Mouse (Mus musculus): ENCODE measurements at regions not wholly inside any gene's neighbourhood (a gene's known extent, or its start where the extent isn't known, plus 50 kb on each side); places are given as distances from the start of the nearest gene placed in this dataset.

DNA sequence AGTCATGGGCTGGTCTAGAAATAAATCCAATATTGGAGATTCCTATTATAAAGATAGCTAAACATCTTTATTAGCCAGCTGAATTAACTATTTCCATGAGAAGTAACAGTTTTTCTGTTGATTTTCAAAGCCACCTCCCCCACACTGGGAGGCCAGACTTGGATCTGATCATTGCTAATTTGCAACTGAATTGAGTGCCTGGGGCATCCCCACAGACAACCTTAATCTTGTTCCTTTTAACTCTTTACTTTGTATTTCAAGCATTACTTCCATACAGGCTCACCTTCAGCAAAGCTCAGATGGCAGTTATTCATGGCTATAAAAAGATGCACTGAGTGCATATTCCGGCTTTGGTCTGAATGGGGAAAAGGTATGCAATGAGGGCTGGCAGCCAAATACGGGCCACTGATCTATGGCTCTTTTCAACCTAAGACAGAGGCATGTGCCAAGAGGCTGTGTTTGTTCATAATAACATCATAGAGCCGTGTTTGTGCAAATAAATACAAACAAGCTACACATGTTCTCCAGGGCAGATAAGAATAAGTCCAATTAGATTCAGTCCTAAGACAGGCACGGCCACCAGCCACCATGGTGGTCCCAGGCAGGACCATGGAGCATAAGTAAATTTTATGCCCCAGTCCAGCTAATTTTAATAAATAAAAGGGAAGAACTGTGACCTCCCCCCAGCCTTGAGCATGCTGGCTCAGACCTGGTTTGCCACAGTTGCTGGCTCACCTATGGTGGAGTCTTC, 194.5 kb upstream of the Ttc29 start:
- DNase-seq = no peak

DNA sequence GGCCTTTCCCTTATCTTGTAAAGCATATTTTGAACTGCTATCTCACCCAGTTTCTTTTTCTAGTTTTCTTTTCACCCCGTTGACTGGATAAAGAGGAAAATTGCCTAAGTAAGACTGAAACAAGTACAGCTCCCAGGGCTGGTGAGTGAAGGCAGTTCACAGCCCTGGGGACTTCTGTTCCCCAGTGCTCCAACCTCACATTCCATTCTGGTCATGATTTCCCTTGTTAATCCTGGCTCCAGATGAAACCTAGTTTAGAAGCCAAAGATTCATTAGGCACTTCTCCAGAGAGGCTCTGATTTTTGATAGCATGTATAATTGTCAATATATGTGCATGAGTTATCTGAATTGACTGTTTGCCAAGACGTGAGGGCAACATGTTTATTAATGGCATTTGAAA, 191.6 kb upstream of the Ttc29 start:
- no peak for DNase-seq

- no peak for DNase-seq
Measured at GRCm38 (mm10) chr8:78022986-78023385, 190.1 kb upstream of the Ttc29 start.

- DNase-seq = peak; percentile 50
Measured at GRCm38 (mm10) chr8:78023467-78023866, 189.6 kb upstream of the Ttc29 start.

GRCm38 (mm10) chr8:78023936-78024335, 189.2 kb upstream of the Ttc29 start:
- DNase-seq = no peak

GRCm38 (mm10) chr8:78024964-78025363, 188.1 kb upstream of the Ttc29 start:
- DNase-seq = no peak

DNA sequence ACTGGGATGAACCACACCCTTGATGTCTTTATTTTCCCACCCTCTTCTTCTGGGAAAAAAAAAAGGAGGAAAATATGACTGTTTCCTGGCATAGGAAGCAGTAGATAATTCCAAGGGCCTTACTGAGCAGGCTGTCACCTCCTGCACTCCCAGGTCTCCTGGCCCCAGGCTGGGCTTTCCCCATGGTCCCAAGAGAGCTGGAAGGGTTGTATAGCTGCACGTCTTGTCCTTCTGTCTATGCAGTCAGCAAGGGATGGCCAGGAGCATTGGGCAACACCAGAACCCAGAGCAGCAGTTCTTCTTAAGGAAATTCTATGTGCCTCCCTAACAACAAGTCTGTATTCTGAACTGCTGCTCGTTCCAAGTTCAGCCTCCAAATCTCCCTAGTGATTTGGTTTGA, 185.7 kb upstream of the Ttc29 start:
- no peak for DNase-seq

- no peak for DNase-seq
Measured at GRCm38 (mm10) chr8:78028928-78029327, 184.2 kb upstream of the Ttc29 start.

GRCm38 (mm10) chr8:78031811-78032210, 181.3 kb upstream of the Ttc29 start:
- DNase-seq = no peak

DNA sequence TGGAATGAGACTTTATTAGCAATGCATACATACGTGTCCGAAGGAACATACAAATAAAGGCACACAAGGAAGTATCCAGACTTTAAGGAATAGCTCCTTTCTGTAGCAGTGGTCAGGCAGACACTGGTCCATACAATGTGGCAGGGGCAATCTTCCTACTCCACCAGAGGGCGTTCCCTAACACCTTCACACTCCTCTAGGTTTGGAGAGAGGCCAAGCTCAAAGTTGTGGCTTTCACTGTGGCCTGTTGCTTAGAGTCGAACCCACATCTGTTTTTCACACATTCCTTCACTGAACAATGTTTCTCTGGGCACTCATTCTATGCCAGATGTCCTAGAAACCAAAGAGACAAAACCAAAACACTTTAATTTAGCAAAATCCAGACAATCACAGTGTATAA, 178.4 kb upstream of the Ttc29 start:
- DNase-seq = no peak

DNA sequence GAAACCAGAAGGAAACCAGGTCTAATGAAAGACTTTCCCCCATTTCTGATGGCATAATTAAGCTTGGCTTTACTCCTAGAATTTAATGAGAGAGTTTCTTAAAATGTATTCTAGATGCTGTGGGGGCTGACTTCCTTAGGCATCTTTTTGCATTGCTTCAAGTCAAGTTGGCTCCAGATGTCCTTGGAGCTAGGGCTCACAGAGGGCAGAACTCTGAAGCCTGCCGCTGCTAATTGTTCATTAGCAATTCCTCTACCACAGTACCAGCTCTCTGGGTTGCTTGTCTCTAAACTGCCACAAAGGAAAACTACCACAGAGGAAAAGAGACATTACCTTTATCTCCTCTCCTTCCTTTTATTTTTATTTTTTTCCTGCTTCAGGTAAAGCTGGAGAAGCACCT, 175.9 kb upstream of the Ttc29 start:
- no peak for DNase-seq

GRCm38 (mm10) chr8:78046691-78047090, 166.4 kb upstream of the Ttc29 start:
- DNase-seq = no peak

- DNase-seq = no peak
Measured at GRCm38 (mm10) chr8:78050768-78051167, 162.3 kb upstream of the Ttc29 start.

DNA sequence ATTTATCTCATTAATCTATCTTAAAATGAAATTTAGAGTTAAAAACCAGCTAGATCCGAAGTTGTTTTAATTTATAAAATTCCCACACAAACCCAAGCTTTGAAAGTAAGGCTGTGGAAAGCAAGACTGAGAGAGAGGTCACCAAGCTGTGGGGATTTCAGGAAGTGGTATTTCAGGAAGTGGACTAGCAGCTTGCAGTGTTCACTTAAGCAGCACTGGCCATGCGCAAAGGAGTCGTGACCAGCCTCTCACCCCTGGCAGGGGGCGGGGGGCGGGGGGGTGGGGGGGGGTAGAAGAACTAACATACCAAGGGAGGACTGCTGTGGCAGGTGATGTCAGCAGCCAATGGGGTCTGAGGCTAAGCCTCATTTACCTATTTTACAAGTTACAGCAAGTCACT, 158.7 kb upstream of the Ttc29 start:
- DNase-seq = peak; percentile 53

GRCm38 (mm10) chr8:78054920-78055319, 158.2 kb upstream of the Ttc29 start:
- DNase-seq = no peak

DNA sequence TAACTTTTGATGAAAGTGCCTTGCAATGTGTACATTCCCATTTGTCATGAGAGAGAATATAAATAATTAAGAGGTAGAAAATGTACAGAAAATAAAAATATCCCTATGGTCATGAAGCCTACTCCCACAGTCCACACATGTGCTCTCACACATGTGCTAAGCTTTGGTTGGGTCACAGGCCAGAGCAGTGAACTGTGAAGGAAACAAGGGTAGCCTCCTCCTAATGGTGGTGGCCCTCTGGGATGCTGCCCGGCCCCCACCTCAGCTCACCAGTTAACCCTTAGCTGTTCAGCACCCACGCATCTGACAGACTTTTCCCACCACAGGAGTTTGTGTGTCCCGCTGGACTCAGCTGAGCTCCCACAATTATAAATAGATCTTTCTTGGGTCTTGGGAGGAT, 157.6 kb upstream of the Ttc29 start:
- DNase-seq = no peak

DNA sequence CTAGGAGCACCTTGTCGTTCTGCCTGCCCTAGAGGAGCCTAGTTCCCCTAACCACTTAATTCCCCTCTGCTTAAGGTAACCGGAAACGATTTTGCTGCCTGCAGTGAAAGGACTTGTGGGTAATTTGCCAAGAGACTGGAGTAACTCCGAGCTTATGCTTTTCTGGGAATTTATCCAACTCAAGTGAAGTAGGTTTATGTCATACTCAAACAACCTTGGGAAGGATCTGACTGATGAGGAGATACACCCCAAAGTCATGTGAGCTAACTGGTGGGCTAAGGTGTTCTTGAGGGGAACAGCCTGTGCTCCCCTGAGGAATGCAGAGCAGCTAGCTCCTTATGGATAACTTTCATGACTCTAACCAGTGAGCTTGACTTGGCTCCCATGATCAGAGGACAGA, 155.7 kb upstream of the Ttc29 start:
- no peak for DNase-seq

GRCm38 (mm10) chr8:78061827-78062719, 151.0 kb upstream of the Ttc29 start:
- peak; percentile 70 for DNase-seq

- peak; percentile 82 for DNase-seq
Measured at GRCm38 (mm10) chr8:78063529-78063928, 149.6 kb upstream of the Ttc29 start.

DNA sequence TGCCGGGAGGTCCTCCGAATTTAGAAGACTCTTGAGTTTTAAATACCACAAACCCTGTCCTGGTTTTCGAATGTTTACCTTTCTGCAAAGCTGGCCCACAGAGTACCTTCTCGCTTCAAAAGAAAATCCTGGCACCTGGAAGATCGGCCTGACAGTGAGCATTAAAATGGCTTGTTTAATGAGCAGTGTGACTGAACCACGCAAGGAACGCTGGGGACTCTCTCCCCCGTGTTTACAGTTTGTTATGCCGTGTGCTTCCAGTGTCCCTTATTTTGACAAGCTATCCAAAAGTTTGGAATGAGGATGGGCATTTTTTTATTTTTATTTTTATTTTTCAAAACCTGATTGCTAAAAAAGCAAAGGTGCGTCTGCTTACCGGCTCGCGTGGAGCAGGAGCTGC, 148.9 kb upstream of the Ttc29 start:
- DNase-seq = no peak

DNA sequence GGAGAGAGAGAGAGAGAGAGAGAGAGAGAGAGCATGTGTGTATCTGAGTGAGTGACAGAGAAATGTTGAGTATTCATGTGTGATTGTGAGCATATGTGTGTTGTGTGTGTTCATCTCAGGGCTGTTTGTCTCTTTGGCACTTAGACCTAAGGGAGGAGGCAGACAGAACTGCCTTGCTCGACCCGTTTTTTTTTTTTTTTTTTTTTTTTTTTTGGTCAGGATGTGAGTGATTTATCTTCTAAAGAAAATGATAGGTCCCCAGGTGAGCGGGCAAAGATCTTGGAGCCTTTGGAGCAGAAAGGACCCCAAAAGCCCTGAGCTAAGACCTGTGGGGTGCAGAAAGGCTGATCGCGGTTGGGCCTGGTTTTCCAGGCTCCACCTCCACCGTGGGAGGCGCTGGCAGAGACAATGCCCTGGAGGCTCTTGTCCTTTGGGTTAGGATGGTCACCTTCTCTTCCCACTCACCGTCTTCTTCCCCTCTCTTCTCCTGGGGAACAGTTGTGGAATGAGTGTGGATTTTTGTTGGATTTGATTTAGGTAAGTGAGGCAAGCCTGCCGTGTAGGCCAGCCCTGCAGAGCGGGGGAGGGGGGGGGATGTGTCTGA, 147.1 kb upstream of the Ttc29 start:
- no peak for DNase-seq

DNA sequence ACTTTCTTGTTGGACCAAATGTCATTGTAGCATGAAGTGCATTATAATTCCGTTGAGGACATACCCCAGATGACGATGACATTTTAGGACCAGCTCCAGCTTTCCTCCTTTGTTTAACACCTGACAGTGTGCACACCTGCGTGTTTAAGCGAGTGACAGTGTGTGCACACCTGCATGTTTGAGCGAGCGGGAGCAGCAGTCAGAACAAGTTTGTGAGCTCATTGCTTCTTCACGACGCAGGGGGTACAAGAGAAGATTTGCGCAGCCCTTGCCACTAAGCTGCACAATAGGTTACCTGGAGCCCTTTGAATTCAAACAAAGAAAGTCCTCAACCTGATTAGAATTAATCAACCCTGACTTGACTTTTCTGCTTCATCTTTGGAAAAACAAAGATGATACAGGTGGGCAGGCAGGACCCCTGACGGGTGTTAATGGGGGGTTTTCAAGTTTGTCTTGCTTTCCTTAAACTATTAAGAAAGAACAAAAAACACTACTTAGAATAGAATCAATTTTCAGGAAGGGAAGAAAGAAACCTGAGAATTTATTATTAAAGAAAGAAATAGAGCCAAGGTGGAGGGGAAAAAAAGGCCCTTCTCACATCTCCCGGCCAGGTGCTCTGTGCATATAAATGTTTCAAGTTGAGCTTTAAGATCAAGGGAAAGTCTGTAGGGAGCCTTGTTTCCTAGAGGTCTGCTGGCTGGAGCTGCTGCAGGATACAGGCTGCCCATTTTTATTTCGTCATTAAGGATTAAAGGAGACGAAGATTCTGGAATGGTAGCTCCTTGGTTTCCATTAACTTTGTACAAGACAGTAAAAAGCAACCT, 144.8 kb upstream of the Ttc29 start:
- no peak for DNase-seq

DNA sequence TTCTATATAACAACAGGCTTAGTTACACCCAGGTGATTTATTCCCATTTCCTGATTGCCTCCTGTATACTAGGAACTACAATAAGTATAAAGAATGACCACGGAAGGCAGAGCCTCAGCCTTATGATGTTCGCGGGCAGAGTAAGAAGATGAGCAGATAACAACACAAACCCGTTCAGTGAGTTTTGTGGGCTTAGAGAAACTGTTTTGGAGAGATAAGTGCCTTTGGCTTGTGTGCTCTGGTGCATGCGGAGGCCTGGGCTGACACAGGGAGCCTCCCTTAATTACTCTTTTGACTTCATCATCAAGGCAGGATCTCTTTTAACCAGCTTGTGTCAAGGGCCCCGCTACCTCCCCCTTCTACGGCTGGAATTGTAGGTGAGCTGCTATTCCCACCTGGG, 139.3 kb upstream of the Ttc29 start:
- DNase-seq = no peak

Measured in embryo, embryonic 11 days (tissue).